Comparison of ENCODE assay signal across 23 mouse cellular contexts in genomic region chr9:96830856-96831359, GRCm38 (mm10).
DNase-seq lines count a peak whose midpoint lies in the region; ATAC-seq and TF ChIP-seq lines count a peak whose summit lies in the region.
"Had no signal": no experiment of that assay in that cellular context is flagged by ENCODE, and none has a peak within 500 bp of the region (broad histone marks: within the 10 kb centered on the region; RNA-seq: fewer than 3 reads in every experiment).

No protein-coding gene starts in this region.

- peak overlapping the region; percentile 63 for H3K27ac ChIP-seq in hindbrain, embryonic 13.5 days
- H3K27ac ChIP-seq in hindbrain, postnatal 0 days = no peak overlapping the region
- peak overlapping the region; percentile 31 for H3K27ac ChIP-seq in hindbrain, embryonic 16.5 days (ENCODE audit: low read depth, low read length)
- H3K27ac ChIP-seq: embryonic facial prominence, embryonic 15.5 days; gastrocnemius, adult 2 months; limb, embryonic 15.5 days; liver, embryonic 15.5 days; macrophage had no signal

- H3K4me1 ChIP-seq in hindbrain, embryonic 13.5 days (replicated peaks) = peaks cover 38% of the 10 kb centered on the region
- no peaks in the 10 kb centered on the region; the same call in 1 of the 2 replicates for H3K4me1 ChIP-seq in hindbrain, postnatal 0 days (ENCODE audit: insufficient read depth, low read length)
- H3K4me1 ChIP-seq in hindbrain, embryonic 16.5 days (ENCODE audit: control insufficient read depth, insufficient read depth, low read depth, low read length) = peaks cover 10% of the 10 kb centered on the region; the same call in 1 of the 2 replicates
- H3K4me1 ChIP-seq: liver, embryonic 15.5 days had no signal

- H3K27me3 ChIP-seq in hindbrain, embryonic 13.5 days = no peaks in the 10 kb centered on the region
- H3K27me3 ChIP-seq in hindbrain, postnatal 0 days (ENCODE audit: insufficient read depth, low read length) = no peaks in the 10 kb centered on the region
- no peaks in the 10 kb centered on the region for H3K27me3 ChIP-seq in hindbrain, embryonic 16.5 days (replicated peaks; ENCODE audit: control insufficient read depth, insufficient read depth, low read length)
- H3K27me3 ChIP-seq: embryonic facial prominence, embryonic 15.5 days; limb, embryonic 15.5 days; liver, embryonic 15.5 days had no signal

- DNase-seq in cerebellum, adult 9-10 months = peak; percentile 47
- DNase-seq in cerebellum, adult 11-12 months = no peak
- no peak for DNase-seq in hindbrain, postnatal 0 days (ENCODE audit: low spot score)
- DNase-seq in Muller cell, postnatal 12 days (ENCODE audit: inconsistent ontology term) = peak; percentile 38
- no peak for DNase-seq in layer of hippocampus, adult 18-20 months (ENCODE audit: low spot score in 2 of 2)
- DNase-seq: adrenal gland, postnatal 25 days; cerebellum, postnatal 14 days; gastrocnemius, adult 2 months; heart, postnatal 10 days; kidney, adult 2 months; kidney, postnatal 10 days; right cerebral cortex, postnatal 14 days; spleen, adult 18-20 months; thymus, postnatal 36 days had no signal

- H3K9me3 ChIP-seq in hindbrain, embryonic 13.5 days = no peaks in the 10 kb centered on the region
- H3K9me3 ChIP-seq in hindbrain, postnatal 0 days (ENCODE audit: low read length) = no peaks in the 10 kb centered on the region
- no peaks in the 10 kb centered on the region for H3K9me3 ChIP-seq in hindbrain, embryonic 16.5 days (ENCODE audit: control insufficient read depth, low read length)
- H3K9me3 ChIP-seq: embryonic facial prominence, embryonic 15.5 days; G1E; limb, embryonic 15.5 days; liver, embryonic 15.5 days had no signal

- no peak for ATAC-seq in hindbrain, embryonic 13.5 days (ENCODE audit: low FRiP score)
- no peak for ATAC-seq in hindbrain, postnatal 0 days
- no peak for ATAC-seq in hindbrain, embryonic 16.5 days
- ATAC-seq: inflammation-experienced regulatory T-cells, adult 6 months had no signal

- H3K36me3 ChIP-seq in hindbrain, embryonic 13.5 days = peaks cover 19% of the 10 kb centered on the region; the same call in 1 of the 2 replicates
- no peaks in the 10 kb centered on the region for H3K36me3 ChIP-seq in hindbrain, postnatal 0 days (ENCODE audit: insufficient read depth, low read length)
- no peaks in the 10 kb centered on the region for H3K36me3 ChIP-seq in hindbrain, embryonic 16.5 days (ENCODE audit: control insufficient read depth, insufficient read depth, low read length)
- H3K36me3 ChIP-seq: G1E; limb, embryonic 15.5 days; liver, embryonic 15.5 days had no signal

- no peak for TF ChIP-seq CTCF in hindbrain, postnatal 0 days (IDR thresholded peaks at IDR 0.05; ENCODE audit: low read depth)

- H3K4me3 ChIP-seq in hindbrain, embryonic 13.5 days = no peak overlapping the region
- H3K4me3 ChIP-seq in hindbrain, postnatal 0 days (ENCODE audit: low read length) = no peak overlapping the region
- H3K4me3 ChIP-seq in hindbrain, embryonic 16.5 days (ENCODE audit: low read length) = no peak overlapping the region
- H3K4me3 ChIP-seq: embryonic facial prominence, embryonic 15.5 days; gastrocnemius, adult 2 months; limb, embryonic 15.5 days; liver, embryonic 15.5 days had no signal

- 0 out of 2 replicates have a peak overlapping the region, but pooled peaks have one; percentile 11 for H3K4me2 ChIP-seq in hindbrain, embryonic 13.5 days
- no peak overlapping the region for H3K4me2 ChIP-seq in hindbrain, postnatal 0 days (ENCODE audit: low read depth, low read length)
- no peak overlapping the region for H3K4me2 ChIP-seq in hindbrain, embryonic 16.5 days (ENCODE audit: low read length)
- H3K4me2 ChIP-seq: embryonic facial prominence, embryonic 15.5 days; heart, embryonic 11.5 days; limb, embryonic 15.5 days; liver, embryonic 15.5 days had no signal

- WGBS in hindbrain, embryonic 13.5 days = 48% methylated on average over 17 of the region's 17 CpGs
- WGBS in hindbrain, postnatal 0 days = 40% methylated on average over 17 of the region's 17 CpGs
- WGBS in hindbrain, embryonic 16.5 days = 42% methylated on average over 17 of the region's 17 CpGs

- H3K9ac ChIP-seq in hindbrain, embryonic 13.5 days = no peak overlapping the region
- no peak overlapping the region for H3K9ac ChIP-seq in hindbrain, postnatal 0 days (replicated peaks; ENCODE audit: low read length)
- no peak overlapping the region for H3K9ac ChIP-seq in hindbrain, embryonic 16.5 days (ENCODE audit: low read depth, low read length)
- H3K9ac ChIP-seq: embryonic facial prominence, embryonic 15.5 days; limb, embryonic 15.5 days; liver, embryonic 15.5 days had no signal

Comparison
In these comparisons a context has a peak if more than half of its experiments do, and no peak if none do; other contexts are left out.
1. DNase-seq: peak in cerebellum, adult 9-10 months (single experiment) and Muller cell, postnatal 12 days (single experiment); none in cerebellum, adult 11-12 months (single experiment), hindbrain, postnatal 0 days (single experiment) and layer of hippocampus, adult 18-20 months (0 of 2).